Mouse (Mus musculus) intestine, embryonic 14.5 days (tissue): ENCODE measurements around the gene Parp16. TPM values are rescaled to one million over a fixed set of nuclear protein-coding genes. Genes with fewer than 3 reads are reported as not detected.

Experiments
- ATAC-seq: fragments of 200-750 bp; cut with Nextera tagmentation; replicated peaks from 2 replicates; pipeline ENCODE4 v1.8.0; 2017; ENCODE audit warnings: low read depth, moderate number of reproducible peaks, moderate TSS enrichment, moderate library complexity; ENCODE audit not compliant: low FRiP score, low TSS enrichment
- DNase-seq: peaks from one replicate; pipeline ENCODE4 v3.0.0-alpha.2; 2018; ENCODE audit warnings: low spot score
- H3K27ac ChIP-seq: fragments of 300-500 bp; sonication (generic); 2 replicates; pipeline ENCODE4 v1.5.1; 2014; ENCODE audit warnings: low read depth, mild to moderate bottlenecking, control low read depth
- H3K27me3 ChIP-seq: fragments of 300-500 bp; sonication (generic); replicated peaks from 2 replicates; pipeline ENCODE4 v1.6.1; 2014; ENCODE audit warnings: low read length, control low read depth; ENCODE audit not compliant: control insufficient read depth, insufficient read depth
- H3K36me3 ChIP-seq: fragments of 300-500 bp; sonication (generic); 2 replicates; pipeline ENCODE4 v1.6.1; 2014; ENCODE audit warnings: low read length, control low read depth; ENCODE audit not compliant: control insufficient read depth, insufficient read depth
- H3K4me1 ChIP-seq: fragments of 300-500 bp; sonication (generic); replicated peaks from 2 replicates; pipeline ENCODE4 v1.6.1; 2014; ENCODE audit warnings: low read length, control low read depth, mixed read lengths; ENCODE audit not compliant: control insufficient read depth, insufficient read depth
- H3K4me2 ChIP-seq: fragments of 300-500 bp; sonication (generic); 2 replicates; pipeline ENCODE4 v1.6.1; 2014; ENCODE audit warnings: low read length
- H3K4me3 ChIP-seq: fragments of 300-500 bp; sonication (generic); 2 replicates; pipeline ENCODE4 v1.5.1; 2014; ENCODE audit warnings: low read depth, low read length, control low read depth, mixed read lengths
- H3K9ac ChIP-seq: fragments of 300-500 bp; sonication (generic); 2 replicates; pipeline ENCODE4 v1.6.1; 2014; ENCODE audit warnings: mild to moderate bottlenecking, low read length
- H3K9me3 ChIP-seq: fragments of 300-500 bp; sonication (generic); 2 replicates; pipeline ENCODE4 v1.6.1; 2016; ENCODE audit warnings: low read length, control low read depth; ENCODE audit not compliant: control insufficient read depth
- WGBS: fragments of 180-500 bp; shearing (Covaris S2); extraction: QIAGEN DNeasy Blood & Tissue Kit; methylation state at CpG from one replicate; pipeline ENCODE4 v1.1.7; 2014; 5-methylcytosine and 5-hydroxymethylcytosine counted together
- polyA plus RNA-seq: library from polyadenylated mRNA; unstranded; fragments of >200 nt; fragmentation: Nextera tagmentation; extraction: Ambion mirVana; gene quantifications from 2 replicates; pipeline ENCODE4 v1.2.1, GENCODE M21; 2014

Parp16 gene
- 8.1 and 9.1 TPM in 2 replicates for polyA plus RNA-seq

DNA sequence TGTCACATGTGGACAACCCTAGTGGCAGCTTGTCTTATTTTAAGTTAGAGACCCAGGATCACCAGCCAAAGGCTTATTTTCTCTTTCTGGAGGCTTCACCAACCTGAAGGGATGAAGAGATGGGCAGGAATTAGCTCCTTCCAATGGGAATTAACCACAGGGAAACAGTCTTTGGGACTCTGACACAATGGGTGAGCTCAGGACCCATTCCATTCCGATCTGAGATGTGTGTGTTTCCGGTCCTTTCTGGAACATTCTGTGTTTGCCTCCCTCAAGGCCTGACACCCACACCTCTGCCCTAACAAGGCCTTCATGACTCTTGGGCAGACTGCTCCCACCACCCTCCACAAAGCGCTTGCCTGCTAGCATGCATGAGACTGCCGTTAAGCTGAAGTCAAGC, at the start of gene Parp16:
Parp16 (plus strand) TSS at position 301 of the 400 bp plus-strand sequence.
- no peaks in the 10 kb centered on the region for H3K27me3 ChIP-seq
- no peaks in the 10 kb centered on the region for H3K36me3 ChIP-seq
- H3K9ac ChIP-seq = 0 out of 2 replicates have a peak within 1 kb of the TSS, but pooled peaks have one; percentile 27
- H3K4me1 ChIP-seq = peaks cover 32% of the 10 kb centered on the region
- peak within 1 kb of the TSS; percentile 88 for H3K27ac ChIP-seq
- 0 out of 2 replicates have a peak within 1 kb of the TSS, but pooled peaks have one; percentile 1 for H3K4me3 ChIP-seq
- H3K9me3 ChIP-seq = no peaks in the 10 kb centered on the region
- DNase-seq (no peak), ATAC-seq (no peak)
- 86% methylated on average over 4 of the region's 4 CpGs for WGBS
- H3K4me2 ChIP-seq = peak within 1 kb of the TSS; percentile 33

- H3K9ac ChIP-seq = no peak overlapping the region
- H3K4me3 ChIP-seq = no peak overlapping the region
- WGBS = 80% methylated on average over 5 of the region's 5 CpGs
- 0 out of 2 replicates have a peak, but pooled peaks cover 3% of the 10 kb centered on the region for H3K36me3 ChIP-seq
- no peaks in the 10 kb centered on the region for H3K27me3 ChIP-seq
- no peak overlapping the region for H3K4me2 ChIP-seq
- DNase-seq (no peak), ATAC-seq (no peak)
- H3K27ac ChIP-seq = no peak overlapping the region
- H3K4me1 ChIP-seq = peaks cover 8% of the 10 kb centered on the region; the same call in 1 of the 2 replicates
- no peaks in the 10 kb centered on the region for H3K9me3 ChIP-seq
Measured at GRCm38 (mm10) chr9:65146001-65146400, 49.2 kb upstream of the Parp16 start.

DNA sequence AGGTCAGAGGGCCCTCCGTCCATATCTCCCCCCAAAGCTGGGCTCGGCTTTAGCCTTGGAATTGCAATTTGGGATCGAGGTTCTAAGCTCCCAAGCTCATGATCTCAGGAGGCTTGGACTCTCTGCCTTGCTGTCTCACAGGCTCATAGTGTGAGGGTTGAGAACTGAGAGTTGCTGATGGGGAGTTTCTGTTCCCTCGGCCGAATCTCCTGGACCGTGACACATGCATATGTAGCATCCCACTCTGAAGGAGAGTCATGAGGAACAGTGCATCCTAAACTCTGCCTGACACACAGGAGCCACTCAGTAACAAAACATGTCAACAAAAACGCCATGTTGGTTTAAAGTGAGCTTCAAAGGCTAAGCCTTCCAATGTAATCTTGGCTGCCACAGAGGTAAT, 46.6 kb upstream of the Parp16 start:
- WGBS = 88% methylated on average over 7 of the region's 7 CpGs
- H3K4me2 ChIP-seq = no peak overlapping the region
- H3K4me1 ChIP-seq = peaks cover 8% of the 10 kb centered on the region; the same call in 1 of the 2 replicates
- H3K27ac ChIP-seq = no peak overlapping the region
- H3K4me3 ChIP-seq = no peak overlapping the region
- ATAC-seq (no peak), DNase-seq (no peak)
- H3K9ac ChIP-seq = no peak overlapping the region
- 0 out of 2 replicates have a peak, but pooled peaks cover 3% of the 10 kb centered on the region for H3K36me3 ChIP-seq
- no peaks in the 10 kb centered on the region for H3K27me3 ChIP-seq
- no peaks in the 10 kb centered on the region for H3K9me3 ChIP-seq

GRCm38 (mm10) chr9:65152711-65153330, 42.3 kb upstream of the Parp16 start:
- no peak overlapping the region for H3K4me3 ChIP-seq
- H3K4me2 ChIP-seq = no peak overlapping the region
- DNase-seq = no peak
- 0 out of 2 replicates have a peak, but pooled peaks have one; percentile 20 for ATAC-seq
- no peaks in the 10 kb centered on the region for H3K36me3 ChIP-seq
- no peak overlapping the region for H3K9ac ChIP-seq
- 53% methylated on average over 6 of the region's 6 CpGs for WGBS
- peaks cover 22% of the 10 kb centered on the region for H3K4me1 ChIP-seq
- H3K27ac ChIP-seq = no peak overlapping the region
- no peaks in the 10 kb centered on the region for H3K9me3 ChIP-seq
- H3K27me3 ChIP-seq = no peaks in the 10 kb centered on the region

GRCm38 (mm10) chr9:65153331-65153711, 41.8 kb upstream of the Parp16 start:
- 10% methylated on average over 5 of the region's 5 CpGs for WGBS
- H3K36me3 ChIP-seq = no peaks in the 10 kb centered on the region
- ATAC-seq (peak; percentile 34; the same call in 1 of the 2 replicates), DNase-seq (no peak)
- H3K9ac ChIP-seq = no peak overlapping the region
- H3K4me3 ChIP-seq = no peak overlapping the region
- no peaks in the 10 kb centered on the region for H3K27me3 ChIP-seq
- no peaks in the 10 kb centered on the region for H3K9me3 ChIP-seq
- 0 out of 2 replicates have a peak overlapping the region, but pooled peaks have one; percentile 3 for H3K27ac ChIP-seq
- no peak overlapping the region for H3K4me2 ChIP-seq
- peaks cover 22% of the 10 kb centered on the region for H3K4me1 ChIP-seq

GRCm38 (mm10) chr9:65154692-65155455, 40.3 kb upstream of the Parp16 start:
- 47% methylated on average over 9 of the region's 9 CpGs for WGBS
- no peak overlapping the region for H3K4me2 ChIP-seq
- peaks cover 22% of the 10 kb centered on the region for H3K4me1 ChIP-seq
- H3K27ac ChIP-seq = no peak overlapping the region
- no peak overlapping the region for H3K9ac ChIP-seq
- no peaks in the 10 kb centered on the region for H3K9me3 ChIP-seq
- no peaks in the 10 kb centered on the region for H3K27me3 ChIP-seq
- DNase-seq (no peak), ATAC-seq (no peak)
- H3K4me3 ChIP-seq = no peak overlapping the region
- no peaks in the 10 kb centered on the region for H3K36me3 ChIP-seq

DNA sequence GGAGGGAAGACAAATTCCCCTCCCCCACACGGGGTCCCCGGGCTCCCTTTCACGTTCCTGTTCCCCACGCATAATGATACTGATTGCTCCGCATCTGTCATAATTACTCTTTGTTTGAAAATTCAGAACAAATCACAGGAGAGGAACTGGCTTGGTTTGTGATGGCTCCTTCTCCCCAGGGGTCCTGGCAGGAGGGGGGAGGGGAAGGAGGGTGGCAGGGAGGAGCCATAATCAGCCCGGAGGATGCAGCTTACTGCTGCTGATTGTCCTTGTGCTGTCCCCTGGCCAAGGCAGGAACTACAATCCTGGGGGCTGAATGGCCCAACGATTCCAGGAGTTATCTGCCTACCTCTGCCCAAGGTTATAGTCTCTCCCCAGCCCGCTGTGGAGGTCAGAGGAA, 38.5 kb upstream of the Parp16 start:
- no peak overlapping the region for H3K4me2 ChIP-seq

GRCm38 (mm10) chr9:65157631-65158030, 37.5 kb upstream of the Parp16 start:
- peaks cover 27% of the 10 kb centered on the region for H3K4me1 ChIP-seq
- ATAC-seq (0 out of 2 replicates have a peak, but pooled peaks have one; percentile 30), DNase-seq (no peak)
- no peak overlapping the region for H3K4me3 ChIP-seq
- H3K36me3 ChIP-seq = no peaks in the 10 kb centered on the region
- WGBS = 34% methylated on average over 6 of the region's 6 CpGs
- peaks cover 17% of the 10 kb centered on the region for H3K27me3 ChIP-seq
- no peak overlapping the region for H3K27ac ChIP-seq
- H3K4me2 ChIP-seq = no peak overlapping the region
- no peaks in the 10 kb centered on the region for H3K9me3 ChIP-seq
- H3K9ac ChIP-seq = no peak overlapping the region

More for the DNA sequence above, 38.5 kb upstream of the Parp16 start:
- Histone ChIP-seq H3K27me3 (peaks cover 7% of the 10 kb centered on the region), H3K36me3 (no peaks in the 10 kb centered on the region), H3K27ac (no peak overlapping the region), H3K9ac (no peak overlapping the region), H3K9me3 (no peaks in the 10 kb centered on the region), H3K4me1 (peaks cover 22% of the 10 kb centered on the region), H3K4me3 (no peak overlapping the region)
- 8% methylated on average over 8 of the region's 8 CpGs for WGBS
- no peak for DNase-seq
- ATAC-seq = no peak
